Mouse (Mus musculus): ENCODE data around the gene Abhd16a. TPM values are rescaled to one million over a fixed set of nuclear protein-coding genes. Genes with fewer than 3 reads are reported as not detected.

Gene Abhd16a
- total and polyA plus RNA-seq, 3 experiments: 53.2 to 98.2 (median 62.5) TPM

DNA sequence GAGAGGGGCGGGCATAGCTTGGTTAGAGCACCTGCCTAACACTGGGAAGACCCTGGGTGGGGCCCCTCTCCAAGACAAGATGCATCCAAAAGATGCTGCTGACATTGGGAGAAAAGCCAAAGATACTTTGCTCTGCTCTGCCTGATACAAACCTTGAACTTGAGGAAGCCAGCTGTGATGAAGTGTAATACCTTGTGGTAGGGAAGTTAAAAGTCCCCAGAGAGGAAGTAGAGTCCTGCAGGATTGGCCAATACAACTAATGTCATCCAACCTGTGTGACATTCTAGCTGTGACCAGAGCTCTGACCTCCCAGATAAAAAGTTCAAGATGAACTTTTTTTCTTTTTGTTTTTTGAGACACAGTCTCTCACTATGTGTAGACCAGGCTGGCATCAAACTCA lies 36.0 kb downstream of the Abhd16a start:
- Histone ChIP-seq H3K4me1 (ENCODE audit: control insufficient read depth, insufficient read depth, low read length) (peaks cover 9% of the 10 kb centered on the region), H3K4me3 (no peak overlapping the region), H3K27me3 (ENCODE audit: control insufficient read depth, insufficient read depth, low read length) (no peaks in the 10 kb centered on the region), H3K79me2 (replicated peaks; ENCODE audit: control insufficient read depth, insufficient read depth, low read length) (peaks cover 5% of the 10 kb centered on the region; the same call in 1 of the 2 replicates), H3K9ac (ENCODE audit: low read depth, low read length) (no peak overlapping the region), H3K27ac (peak overlapping the region; percentile 90; the same call in 1 of the 2 replicates), H3K36me3 (ENCODE audit: control insufficient read depth, insufficient read depth, low read length) (peaks cover 2% of the 10 kb centered on the region)
- DNase-seq: no peak
- TF ChIP-seq POLR2A (IDR thresholded peaks at IDR 0.05; ENCODE audit: insufficient read depth, low read depth, low read length) (no peak), CTCF (IDR thresholded peaks at IDR 0.05) (no peak), EP300 (IDR thresholded peaks at IDR 0.05; ENCODE audit: insufficient read depth, low read depth, low read length) (no peak)
- intact Hi-C loops (cut with DNase I): loop anchor here (5.0 kb wide), 1 partner anchor 37 kb away; the partner anchor contains the start of gene Prrc2a
- WGBS: 97% methylated on average over 1 of the region's 1 CpGs

DNA sequence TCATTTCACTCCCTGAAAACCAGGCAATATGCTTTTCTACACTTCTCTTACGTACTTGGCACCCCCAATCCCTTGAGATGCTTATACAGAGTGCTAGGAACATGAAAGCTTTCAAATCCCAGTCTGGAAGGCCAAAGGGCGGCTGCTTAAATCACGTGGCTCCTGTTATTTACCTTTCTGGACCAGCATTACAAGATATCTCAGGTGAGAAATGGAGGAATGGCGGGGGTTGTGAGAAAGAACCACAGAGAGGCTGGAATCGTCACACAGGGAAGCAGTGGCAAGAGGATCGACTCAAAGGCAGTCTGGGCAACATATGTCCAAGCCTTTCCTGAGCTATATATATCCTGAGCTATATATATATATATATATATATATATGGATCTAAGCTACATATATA lies 36.5 kb downstream of the Abhd16a start:
- no peak for DNase-seq
- WGBS: 31% methylated on average over 6 of the region's 6 CpGs
- H3K36me3 ChIP-seq (ENCODE audit: control insufficient read depth, insufficient read depth, low read length): no peaks in the 10 kb centered on the region
- H3K9ac ChIP-seq (ENCODE audit: low read depth, low read length): peak overlapping the region; percentile 88
- intact Hi-C loops (cut with DNase I): loop anchor here (5.0 kb wide), 1 partner anchor 37 kb away; the partner anchor contains the start of gene Prrc2a
- peak overlapping the region; percentile 90 for H3K27ac ChIP-seq
- H3K79me2 ChIP-seq (replicated peaks; ENCODE audit: control insufficient read depth, insufficient read depth, low read length): peaks cover 2% of the 10 kb centered on the region; the same call in 1 of the 2 replicates
- peaks cover 7% of the 10 kb centered on the region for H3K4me1 ChIP-seq (ENCODE audit: control insufficient read depth, insufficient read depth, low read length)
- no peak for TF ChIP-seq EP300 (IDR thresholded peaks at IDR 0.05; ENCODE audit: insufficient read depth, low read depth, low read length)
- TF ChIP-seq CTCF (IDR thresholded peaks at IDR 0.05): no peak
- peak overlapping the region; percentile 78 for H3K4me3 ChIP-seq
- H3K27me3 ChIP-seq (ENCODE audit: control insufficient read depth, insufficient read depth, low read length): no peaks in the 10 kb centered on the region

DNA sequence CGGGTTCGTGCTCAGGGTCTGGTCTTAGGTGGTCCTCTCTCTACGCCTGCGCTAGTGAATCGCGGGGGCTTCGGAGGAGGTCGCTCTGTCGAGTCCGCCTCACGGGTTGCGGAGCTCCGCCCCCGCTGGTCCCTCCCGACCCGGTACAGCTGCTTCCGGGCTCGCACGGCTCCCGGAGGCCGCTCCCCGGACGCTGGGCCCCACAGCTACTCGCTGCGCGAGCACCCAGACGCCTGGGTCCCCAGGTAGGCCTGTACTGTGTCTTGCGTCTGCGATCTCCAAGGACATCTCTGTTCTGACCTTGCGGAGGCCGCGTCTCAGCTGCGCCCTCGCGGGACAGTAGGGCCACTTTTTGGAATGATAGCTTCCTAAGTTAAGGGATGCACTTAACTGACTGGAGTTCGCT lies 37.1 kb downstream of the Abhd16a start, which contains the start of gene D17H6S53E:
Gene D17H6S53E, plus strand, starts transcription at position 168 of the 406 bp plus-strand sequence.
- peaks cover 7% of the 10 kb centered on the region for H3K4me1 ChIP-seq (ENCODE audit: control insufficient read depth, insufficient read depth, low read length)
- H3K79me2 ChIP-seq (replicated peaks; ENCODE audit: control insufficient read depth, insufficient read depth, low read length): no peaks in the 10 kb centered on the region
- peak within 1 kb of the TSS; percentile 90 for H3K27ac ChIP-seq
- WGBS: under 1% methylated on average over 36 of the region's 36 CpGs
- peak within 1 kb of the TSS; percentile 88 for H3K9ac ChIP-seq (ENCODE audit: low read depth, low read length)
- H3K4me3 ChIP-seq: peak within 1 kb of the TSS; percentile 78
- peak; percentile 86 to 88 for DNase-seq
- intact Hi-C loops (cut with DNase I): loop anchor here (5.0 kb wide), 1 partner anchor 36 kb away; the partner anchor contains the start of gene Prrc2a
- H3K27me3 ChIP-seq (ENCODE audit: control insufficient read depth, insufficient read depth, low read length): no peaks in the 10 kb centered on the region
- no peaks in the 10 kb centered on the region for H3K36me3 ChIP-seq (ENCODE audit: control insufficient read depth, insufficient read depth, low read length)
- TF ChIP-seq POLR2A (IDR thresholded peaks at IDR 0.05; ENCODE audit: insufficient read depth, low read depth, low read length): peak; percentile 84
- 0 out of 2 replicates have a peak, but pooled peaks have one; percentile 6 for TF ChIP-seq EP300 (IDR thresholded peaks at IDR 0.05; ENCODE audit: insufficient read depth, low read depth, low read length)
- no peak for TF ChIP-seq CTCF (IDR thresholded peaks at IDR 0.05)

DNA sequence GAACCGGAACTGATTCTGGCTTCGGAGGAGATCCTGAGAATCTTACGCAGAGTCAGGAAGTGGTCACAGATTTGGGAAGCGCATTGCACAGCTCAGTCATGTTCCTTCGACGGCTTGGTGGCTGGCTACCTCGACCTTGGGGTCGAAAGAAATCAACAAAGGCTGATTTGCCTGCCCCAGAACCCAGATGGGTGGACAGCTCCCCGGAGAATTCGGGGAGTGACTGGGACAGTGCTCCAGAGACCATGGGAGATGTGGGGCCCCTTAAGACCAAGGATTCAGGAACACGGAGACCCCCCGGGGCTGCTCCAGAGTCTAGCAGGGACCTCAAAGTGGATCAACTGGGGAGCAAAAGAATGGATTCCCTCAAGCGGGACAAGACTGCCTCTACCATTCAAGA lies 38.0 kb downstream of the Abhd16a start:
- TF ChIP-seq POLR2A (IDR thresholded peaks at IDR 0.05; ENCODE audit: insufficient read depth, low read depth, low read length): no peak
- no peak for TF ChIP-seq EP300 (IDR thresholded peaks at IDR 0.05; ENCODE audit: insufficient read depth, low read depth, low read length)
- TF ChIP-seq CTCF (IDR thresholded peaks at IDR 0.05): no peak
- Histone ChIP-seq H3K27me3 (ENCODE audit: control insufficient read depth, insufficient read depth, low read length) (no peaks in the 10 kb centered on the region), H3K4me3 (peak overlapping the region; percentile 78), H3K9ac (ENCODE audit: low read depth, low read length) (peak overlapping the region; percentile 88), H3K27ac (peak overlapping the region; percentile 90), H3K79me2 (replicated peaks; ENCODE audit: control insufficient read depth, insufficient read depth, low read length) (no peaks in the 10 kb centered on the region), H3K4me1 (ENCODE audit: control insufficient read depth, insufficient read depth, low read length) (peaks cover 4% of the 10 kb centered on the region), H3K36me3 (ENCODE audit: control insufficient read depth, insufficient read depth, low read length) (no peaks in the 10 kb centered on the region)
- intact Hi-C loops (cut with DNase I): loop anchor here (5.0 kb wide), 1 partner anchor 35 kb away; the partner anchor contains the start of gene Prrc2a
- DNase-seq: no peak
- 44% methylated on average over 13 of the region's 13 CpGs for WGBS

DNA sequence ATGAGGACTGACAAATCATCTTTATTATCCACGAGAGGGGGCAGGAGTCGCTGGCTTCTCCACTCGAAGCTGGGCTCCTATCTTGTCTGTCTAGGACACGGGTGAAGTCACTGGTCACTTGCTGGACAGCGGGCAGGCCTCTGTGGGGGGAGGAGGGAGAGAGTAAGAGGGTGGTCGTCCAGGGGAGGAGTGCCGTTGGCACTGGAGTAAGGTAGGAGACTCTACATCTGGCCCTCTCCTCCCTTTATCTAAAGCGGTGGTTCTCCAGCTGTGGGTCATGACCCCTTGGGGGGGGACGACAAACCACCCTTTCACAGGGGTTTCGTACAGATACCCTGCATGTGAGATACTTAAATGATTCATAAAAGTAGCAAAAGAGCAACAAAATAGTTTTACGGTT lies 39.9 kb downstream of the Abhd16a start:
- Histone ChIP-seq H3K4me3 (no peak overlapping the region), H3K27ac (no peak overlapping the region), H3K27me3 (ENCODE audit: control insufficient read depth, insufficient read depth, low read length) (no peaks in the 10 kb centered on the region), H3K9ac (ENCODE audit: low read depth, low read length) (no peak overlapping the region), H3K79me2 (replicated peaks; ENCODE audit: control insufficient read depth, insufficient read depth, low read length) (no peaks in the 10 kb centered on the region), H3K4me1 (ENCODE audit: control insufficient read depth, insufficient read depth, low read length) (peaks cover 4% of the 10 kb centered on the region), H3K36me3 (ENCODE audit: control insufficient read depth, insufficient read depth, low read length) (no peaks in the 10 kb centered on the region)
- intact Hi-C loops (cut with DNase I): loop anchor here (5.0 kb wide), 1 partner anchor 33 kb away; the partner anchor contains the start of gene Prrc2a
- no peak for DNase-seq
- WGBS: 63% methylated on average over 11 of the region's 11 CpGs
- TF ChIP-seq POLR2A (IDR thresholded peaks at IDR 0.05; ENCODE audit: insufficient read depth, low read depth, low read length) (no peak), EP300 (IDR thresholded peaks at IDR 0.05; ENCODE audit: insufficient read depth, low read depth, low read length) (no peak), CTCF (IDR thresholded peaks at IDR 0.05) (no peak)

DNA sequence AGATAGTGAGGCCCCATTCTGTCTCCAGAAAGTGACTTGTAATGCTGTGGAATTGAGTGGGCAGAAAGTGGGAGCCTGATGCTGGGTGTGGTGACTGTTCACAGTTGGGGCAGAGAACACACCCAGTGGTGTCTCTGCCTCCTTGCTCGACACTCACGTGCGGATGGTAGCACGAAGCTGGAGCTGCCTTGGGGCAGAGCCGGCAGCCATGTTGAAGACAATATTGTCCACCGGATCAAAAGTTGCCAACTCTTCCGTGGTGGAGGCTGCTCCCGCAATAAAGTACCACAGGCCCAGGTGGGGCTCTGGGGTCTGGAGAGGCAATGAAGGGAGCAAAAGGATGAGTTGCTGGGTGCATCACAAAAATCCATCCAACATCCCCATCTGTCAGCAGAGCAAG lies 42.0 kb downstream of the Abhd16a start:
- Histone ChIP-seq H3K4me3 (no peak overlapping the region), H3K4me1 (ENCODE audit: control insufficient read depth, insufficient read depth, low read length) (0 out of 2 replicates have a peak, but pooled peaks cover 2% of the 10 kb centered on the region), H3K9ac (ENCODE audit: low read depth, low read length) (no peak overlapping the region), H3K27ac (no peak overlapping the region), H3K36me3 (ENCODE audit: control insufficient read depth, insufficient read depth, low read length) (no peaks in the 10 kb centered on the region), H3K27me3 (ENCODE audit: control insufficient read depth, insufficient read depth, low read length) (no peaks in the 10 kb centered on the region), H3K79me2 (replicated peaks; ENCODE audit: control insufficient read depth, insufficient read depth, low read length) (peaks cover under 1% of the 10 kb centered on the region)
- 83% methylated on average over 8 of the region's 8 CpGs for WGBS
- no peak for DNase-seq
- intact Hi-C loops (cut with DNase I): no loop called here
- TF ChIP-seq POLR2A (IDR thresholded peaks at IDR 0.05; ENCODE audit: insufficient read depth, low read depth, low read length): no peak
- TF ChIP-seq EP300 (IDR thresholded peaks at IDR 0.05; ENCODE audit: insufficient read depth, low read depth, low read length): no peak
- TF ChIP-seq CTCF (IDR thresholded peaks at IDR 0.05): no peak
